Mouse (Mus musculus): ENCODE results near the gene Ilf3.

DNA sequence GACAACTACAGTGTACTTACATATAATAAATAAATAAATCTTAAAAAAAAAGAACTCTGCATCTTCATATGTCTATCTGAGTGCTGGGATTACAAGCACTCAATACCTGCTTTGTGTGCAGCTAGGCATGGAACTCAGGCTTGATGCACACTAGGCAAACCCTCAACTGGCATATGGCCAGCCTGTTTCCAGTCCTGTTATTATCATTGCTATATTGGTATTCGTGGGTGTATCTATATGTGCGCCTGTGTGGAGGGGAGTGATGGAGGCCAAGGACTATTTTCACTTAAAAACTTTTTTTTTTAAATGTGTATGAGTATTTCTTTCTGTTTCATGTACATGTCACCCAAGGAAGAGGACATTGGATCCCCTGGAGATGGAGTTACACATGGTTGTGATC is 66.7 kb downstream of the Ilf3 start:
- TF ChIP-seq POLR2A (IDR thresholded peaks at IDR 0.05; ENCODE audit: insufficient read depth, low read length), result no peak
- TF ChIP-seq CTCF (IDR thresholded peaks at IDR 0.05; ENCODE audit: low read depth, low read length), result no peak

Measured in ES-Bruce4 (cell line).